Mouse (Mus musculus) NIH3T3 (cell line): ENCODE data around the gene Itga9.

ENCODE experiments used
- DNase-seq: peaks from one replicate; pipeline ENCODE4 v3.0.0-alpha.2; 2012; ENCODE audit warnings: low read depth

Itga9 gene

GRCm38 (mm10) chr9:118876902-118877301 lies 270.4 kb downstream of the Itga9 start:
- DNase-seq = no peak

- DNase-seq = peak; percentile 4
These were observed 271.0 kb downstream of the Itga9 start for GRCm38 (mm10) chr9:118877365-118878008.

- DNase-seq = no peak
These were observed 272.1 kb downstream of the Itga9 start for GRCm38 (mm10) chr9:118878596-118878995.

- peak; percentile 21 for DNase-seq
These were observed 274.9 kb downstream of the Itga9 start for GRCm38 (mm10) chr9:118881281-118881945.

GRCm38 (mm10) chr9:118881946-118882284 lies 275.4 kb downstream of the Itga9 start:
- DNase-seq = peak; percentile 6

GRCm38 (mm10) chr9:118883150-118883549 lies 276.7 kb downstream of the Itga9 start:
- DNase-seq = no peak

GRCm38 (mm10) chr9:118885785-118886184 lies 279.3 kb downstream of the Itga9 start:
- DNase-seq = peak; percentile 17

GRCm38 (mm10) chr9:118887201-118887600 lies 280.7 kb downstream of the Itga9 start:
- no peak for DNase-seq

GRCm38 (mm10) chr9:118887734-118888133 lies 281.2 kb downstream of the Itga9 start:
- DNase-seq = no peak

GRCm38 (mm10) chr9:118890149-118890548 lies 283.7 kb downstream of the Itga9 start:
- DNase-seq = no peak

GRCm38 (mm10) chr9:118890645-118891044 lies 284.2 kb downstream of the Itga9 start:
- no peak for DNase-seq

- DNase-seq = no peak
These were observed 284.6 kb downstream of the Itga9 start for GRCm38 (mm10) chr9:118891068-118891467.

GRCm38 (mm10) chr9:118891593-118891992 lies 285.1 kb downstream of the Itga9 start:
- no peak for DNase-seq

GRCm38 (mm10) chr9:118895101-118895500 lies 288.6 kb downstream of the Itga9 start:
- peak; percentile 11 for DNase-seq

- no peak for DNase-seq
These were observed 294.2 kb downstream of the Itga9 start for GRCm38 (mm10) chr9:118900677-118901076.

GRCm38 (mm10) chr9:118901917-118902316 lies 295.4 kb downstream of the Itga9 start:
- DNase-seq = no peak

GRCm38 (mm10) chr9:118907934-118908620 lies 301.6 kb downstream of the Itga9 start:
- DNase-seq = peak; percentile 83

GRCm38 (mm10) chr9:118913048-118913447 lies 306.6 kb downstream of the Itga9 start:
- no peak for DNase-seq

- DNase-seq = no peak
These were observed 307.1 kb downstream of the Itga9 start for GRCm38 (mm10) chr9:118913613-118914012.

- DNase-seq = no peak
These were observed 308.1 kb downstream of the Itga9 start for GRCm38 (mm10) chr9:118914589-118914988.

GRCm38 (mm10) chr9:118915290-118915689 lies 308.8 kb downstream of the Itga9 start:
- DNase-seq = peak; percentile 47

GRCm38 (mm10) chr9:118919672-118920186 lies 313.2 kb downstream of the Itga9 start:
- DNase-seq = peak; percentile 34
